Mouse (Mus musculus): ENCODE data around the gene Abca3.
"Not testable (repeated sequence)": the region's sequence is repeated elsewhere in the genome, so short reads cannot be mapped to it uniquely, and the experiment has no call there.

Abca3 gene

GRCm38 (mm10) chr17:24442632-24443155 lies 90.9 kb downstream of the Abca3 start, which contains the start of gene Dnase1l2:
Dnase1l2 (minus strand) TSS chr17:24443105.
- DNase-seq, result no peak

GRCm38 (mm10) chr17:24443409-24443808 lies 91.7 kb downstream of the Abca3 start:
- DNase-seq, result no peak

GRCm38 (mm10) chr17:24446590-24446989 lies 94.8 kb downstream of the Abca3 start:
- no peak for DNase-seq

- no peak for DNase-seq
Observed at GRCm38 (mm10) chr17:24449507-24449906, 97.8 kb downstream of the Abca3 start.

- no peak for DNase-seq
Observed at GRCm38 (mm10) chr17:24451220-24451619, 99.5 kb downstream of the Abca3 start.

- no peak for DNase-seq
Observed at GRCm38 (mm10) chr17:24453372-24453771, 101.6 kb downstream of the Abca3 start.

GRCm38 (mm10) chr17:24454218-24454755 lies 102.5 kb downstream of the Abca3 start:
- no peak for DNase-seq

GRCm38 (mm10) chr17:24454756-24455522 lies 103.2 kb downstream of the Abca3 start:
- peak; percentile 100 for DNase-seq

- DNase-seq, result not testable (repeated sequence)
Observed at GRCm38 (mm10) chr17:24455523-24456206, 103.9 kb downstream of the Abca3 start.

All from retina, postnatal 1 day (tissue).